Mouse (Mus musculus) retina, adult 2 months (tissue): ENCODE results near the gene Cdh12.
"Not testable (repeated sequence)": the region's sequence is repeated elsewhere in the genome, so short reads cannot be mapped to it uniquely, and the experiment has no call there.

Experiments
- DNase-seq: peaks from one replicate; pipeline ENCODE4 v3.0.0-alpha.2; 2012; ENCODE audit warnings: low read depth, low spot score

The Cdh12 gene

GRCm38 (mm10) chr15:21109009-21109841 is 660.2 kb downstream of the Cdh12 start:
- no peak for DNase-seq

GRCm38 (mm10) chr15:21109889-21110500 is 660.9 kb downstream of the Cdh12 start:
- no peak for DNase-seq

GRCm38 (mm10) chr15:21110874-21111603 is 662.0 kb downstream of the Cdh12 start:
- DNase-seq = no peak

GRCm38 (mm10) chr15:21114775-21115174 is 665.7 kb downstream of the Cdh12 start:
- not testable (repeated sequence) for DNase-seq

GRCm38 (mm10) chr15:21130660-21131059 is 681.6 kb downstream of the Cdh12 start:
- DNase-seq = no peak

GRCm38 (mm10) chr15:21132999-21133398 is 683.9 kb downstream of the Cdh12 start:
- DNase-seq = no peak

- no peak for DNase-seq
Observed at GRCm38 (mm10) chr15:21146896-21147295, 697.8 kb downstream of the Cdh12 start.

- no peak for DNase-seq
Observed at GRCm38 (mm10) chr15:21153602-21154001, 704.5 kb downstream of the Cdh12 start.

GRCm38 (mm10) chr15:21179727-21180126 is 730.7 kb downstream of the Cdh12 start:
- no peak for DNase-seq

GRCm38 (mm10) chr15:21180191-21180590 is 731.1 kb downstream of the Cdh12 start:
- DNase-seq = no peak

- no peak for DNase-seq
Observed at GRCm38 (mm10) chr15:21185799-21186198, 736.7 kb downstream of the Cdh12 start.

- DNase-seq = not testable (repeated sequence)
Observed at GRCm38 (mm10) chr15:21210089-21210488, 761.0 kb downstream of the Cdh12 start.

- DNase-seq = no peak
Observed at GRCm38 (mm10) chr15:21223006-21223405, 773.9 kb downstream of the Cdh12 start.

- no peak for DNase-seq
Observed at GRCm38 (mm10) chr15:21261318-21261717, 812.3 kb downstream of the Cdh12 start.

- no peak for DNase-seq
Observed at GRCm38 (mm10) chr15:21269856-21270255, 820.8 kb downstream of the Cdh12 start.

GRCm38 (mm10) chr15:21297051-21297450 is 848.0 kb downstream of the Cdh12 start:
- DNase-seq = no peak

GRCm38 (mm10) chr15:21315457-21315856 is 866.4 kb downstream of the Cdh12 start:
- DNase-seq = no peak

GRCm38 (mm10) chr15:21343853-21344252 is 894.8 kb downstream of the Cdh12 start:
- no peak for DNase-seq

GRCm38 (mm10) chr15:21344323-21344722 is 895.3 kb downstream of the Cdh12 start:
- no peak for DNase-seq

GRCm38 (mm10) chr15:21344749-21345148 is 895.7 kb downstream of the Cdh12 start:
- DNase-seq = no peak

GRCm38 (mm10) chr15:21355356-21356101 is 906.5 kb downstream of the Cdh12 start:
- DNase-seq = no peak

- DNase-seq = no peak
Observed at GRCm38 (mm10) chr15:21366366-21366765, 917.3 kb downstream of the Cdh12 start.
